Mouse (Mus musculus) lung, adult 2 months (tissue): ENCODE measurements at regions not wholly inside any gene's neighbourhood (a gene's known extent, or its start where the extent isn't known, plus 50 kb on each side); places are given as distances from the start of the nearest gene placed in this dataset.

Source experiments
- CTCF ChIP-seq: fragments of 200-500 bp; IDR thresholded peaks from 2 replicates; pipeline ENCODE4 v1.5.1; 2011; ENCODE audit warnings: mild to moderate bottlenecking, low read length, control low read depth; ENCODE audit not compliant: insufficient read depth
- POLR2A ChIP-seq: fragments of 200-500 bp; IDR thresholded peaks from 2 replicates; pipeline ENCODE4 v1.6.1; 2011; ENCODE audit warnings: low read depth, mild to moderate bottlenecking, control low read depth, low read length, borderline replicate concordance; ENCODE audit errors: extremely low read depth

DNA sequence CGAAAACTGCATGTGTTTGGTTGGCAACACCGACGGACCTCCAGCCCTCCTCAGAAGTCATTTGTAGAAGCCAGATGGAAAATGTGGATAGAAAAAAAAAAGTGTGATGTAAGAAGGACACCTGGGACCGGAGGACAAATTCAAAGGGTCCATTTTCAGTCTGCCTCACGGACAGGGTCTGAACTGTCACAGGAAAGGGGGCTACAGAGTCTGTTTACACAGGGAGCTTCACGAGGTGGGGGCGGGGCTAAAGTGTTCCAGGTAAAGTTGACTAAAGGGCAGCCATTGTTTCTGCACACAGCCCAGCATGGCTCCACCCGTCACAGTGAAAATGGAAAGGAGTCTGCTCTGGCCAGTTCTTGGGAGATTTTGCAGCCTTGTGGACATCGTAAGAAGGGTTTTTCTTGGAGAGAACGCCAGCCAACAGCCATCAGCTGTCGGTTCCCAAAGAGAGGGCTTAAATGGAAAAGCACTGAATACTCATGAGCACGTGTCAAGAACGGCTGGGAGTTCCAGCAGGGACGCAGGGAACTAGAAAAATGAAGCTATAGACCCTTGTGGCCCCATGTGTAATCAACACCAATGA lies 125.8 kb upstream of the Plekha5 start:
- TF ChIP-seq CTCF = no peak
- no peak for TF ChIP-seq POLR2A
